Comparison of ENCODE assay signal across 23 mouse cellular contexts in the genomic region with DNA sequence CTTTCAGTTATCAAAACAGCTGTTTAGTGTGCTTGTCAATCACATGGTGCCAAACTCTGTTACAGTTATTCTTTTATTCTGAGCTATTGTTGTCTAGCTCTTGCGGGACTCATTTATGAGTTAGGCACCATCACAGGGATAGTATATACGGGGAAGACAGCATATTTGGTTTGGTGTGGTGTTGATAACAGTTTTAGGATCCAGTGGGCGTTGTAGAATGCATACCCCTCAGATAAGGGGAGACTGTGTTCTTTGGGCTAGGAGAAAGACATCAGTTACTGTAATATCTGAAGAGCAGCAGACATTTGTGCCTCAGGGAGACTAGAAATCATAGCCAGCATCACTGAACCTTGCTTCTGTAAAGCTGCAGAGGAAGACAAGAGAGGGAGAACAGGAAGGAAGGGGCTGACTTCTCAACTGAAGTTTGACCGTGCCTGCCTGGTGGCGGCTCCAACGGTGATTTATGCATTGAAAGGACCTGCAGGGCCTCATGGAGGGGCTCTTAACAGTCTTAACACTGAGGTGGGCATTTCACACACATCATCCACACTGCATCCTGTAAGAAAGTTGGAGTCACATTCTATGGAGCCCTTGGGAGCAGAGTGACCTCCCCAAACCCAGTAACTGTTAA.
DNase-seq lines count a peak whose midpoint lies in the region; ATAC-seq and TF ChIP-seq lines count a peak whose summit lies in the region.
"Had no signal": no experiment of that assay in that cellular context is flagged by ENCODE, and none has a peak within 500 bp of the region (broad histone marks: within the 10 kb centered on the region; RNA-seq: fewer than 3 reads in every experiment).

No protein-coding gene starts in this region.

- H3K9me3 ChIP-seq in liver, embryonic 13.5 days (replicated peaks), result no peaks in the 10 kb centered on the region
- H3K9me3 ChIP-seq in liver, postnatal 0 days (ENCODE audit: low read length), result no peaks in the 10 kb centered on the region
- no peaks in the 10 kb centered on the region for H3K9me3 ChIP-seq in embryonic facial prominence, embryonic 10.5 days
- no peaks in the 10 kb centered on the region for H3K9me3 ChIP-seq in limb, embryonic 10.5 days (replicated peaks)
- H3K9me3 ChIP-seq in midbrain, embryonic 15.5 days, result no peaks in the 10 kb centered on the region
- no peaks in the 10 kb centered on the region for H3K9me3 ChIP-seq in midbrain, embryonic 13.5 days
- H3K9me3 ChIP-seq: embryonic facial prominence, embryonic 15.5 days; forebrain, embryonic 10.5 days; forebrain, embryonic 12.5 days; forebrain, embryonic 15.5 days had no signal

- no peak overlapping the region for H3K9ac ChIP-seq in liver, embryonic 13.5 days
- H3K9ac ChIP-seq in liver, postnatal 0 days (replicated peaks), result no peak overlapping the region
- H3K9ac ChIP-seq in midbrain, embryonic 15.5 days, result no peak overlapping the region
- no peak overlapping the region for H3K9ac ChIP-seq in midbrain, embryonic 13.5 days (replicated peaks)
- H3K9ac ChIP-seq: embryonic facial prominence, embryonic 13.5 days; embryonic facial prominence, embryonic 15.5 days; forebrain, embryonic 12.5 days; forebrain, embryonic 15.5 days; forebrain, postnatal 0 days had no signal

- H3K36me3 ChIP-seq in liver, embryonic 13.5 days, result no peaks in the 10 kb centered on the region
- no peaks in the 10 kb centered on the region for H3K36me3 ChIP-seq in liver, postnatal 0 days (replicated peaks; ENCODE audit: insufficient read depth, low read length)
- H3K36me3 ChIP-seq in embryonic facial prominence, embryonic 10.5 days (replicated peaks), result no peaks in the 10 kb centered on the region
- no peaks in the 10 kb centered on the region for H3K36me3 ChIP-seq in limb, embryonic 10.5 days
- H3K36me3 ChIP-seq in midbrain, embryonic 15.5 days (replicated peaks), result no peaks in the 10 kb centered on the region
- H3K36me3 ChIP-seq in midbrain, embryonic 13.5 days, result no peaks in the 10 kb centered on the region
- H3K36me3 ChIP-seq: embryonic facial prominence, embryonic 13.5 days; embryonic facial prominence, embryonic 15.5 days; forebrain, embryonic 10.5 days; forebrain, embryonic 12.5 days; forebrain, embryonic 15.5 days had no signal

- TF ChIP-seq CTCF in liver, postnatal 0 days (IDR thresholded peaks at IDR 0.05; ENCODE audit: low read depth), result no peak

- H3K27me3 ChIP-seq in liver, embryonic 13.5 days, result no peaks in the 10 kb centered on the region
- H3K27me3 ChIP-seq in liver, postnatal 0 days (ENCODE audit: insufficient read depth, low read length), result no peaks in the 10 kb centered on the region
- H3K27me3 ChIP-seq in embryonic facial prominence, embryonic 10.5 days (replicated peaks; ENCODE audit: low read depth, poor library complexity, severe bottlenecking), result no peaks in the 10 kb centered on the region
- no peaks in the 10 kb centered on the region for H3K27me3 ChIP-seq in limb, embryonic 10.5 days (ENCODE audit: low read depth, poor library complexity, severe bottlenecking)
- no peaks in the 10 kb centered on the region for H3K27me3 ChIP-seq in midbrain, embryonic 15.5 days (replicated peaks)
- no peaks in the 10 kb centered on the region for H3K27me3 ChIP-seq in midbrain, embryonic 13.5 days
- H3K27me3 ChIP-seq: embryonic facial prominence, embryonic 13.5 days; embryonic facial prominence, embryonic 15.5 days; forebrain, embryonic 12.5 days; forebrain, embryonic 15.5 days had no signal

- no peak; the same call in 1 of the 2 replicates for TF ChIP-seq EP300 in liver, postnatal 0 days (IDR thresholded peaks at IDR 0.05; ENCODE audit: low read depth)

- WGBS in liver, embryonic 13.5 days (ENCODE audit: insufficient replicate concordance), result 14% methylated on average over 6 of the region's 6 CpGs
- 21% methylated on average over 6 of the region's 6 CpGs for whole genome bisulfite sequencing in liver, postnatal 0 days (ENCODE audit: insufficient replicate concordance)
- 82% methylated on average over 6 of the region's 6 CpGs for WGBS in embryonic facial prominence, embryonic 10.5 days
- WGBS in limb, embryonic 10.5 days, result 65% methylated on average over 6 of the region's 6 CpGs
- 80% methylated on average over 6 of the region's 6 CpGs for WGBS in midbrain, embryonic 15.5 days
- 79% methylated on average over 6 of the region's 6 CpGs for WGBS in midbrain, embryonic 13.5 days

- DNase-seq in liver, embryonic 13.5 days, result no peak
- DNase-seq in liver, postnatal 0 days, result no peak
- DNase-seq in embryonic facial prominence, embryonic 10.5 days (ENCODE audit: low spot score), result no peak
- no peak for DNase-seq in limb, embryonic 10.5 days (ENCODE audit: low spot score)
- no peak for DNase-seq in heart, adult 8-10 months (ENCODE audit: low spot score)
- DNase-seq: adrenal gland, adult 2 months; adrenal gland, postnatal 10 days; adrenal gland, postnatal 25 days; cerebellum, adult 11 months; cerebellum, adult 8-10 months; cerebellum, adult 9-11 months; cerebellum, postnatal 14 days; cerebellum, postnatal 36 days; forebrain, postnatal 0 days had no signal

- H3K4me3 ChIP-seq in liver, embryonic 13.5 days (replicated peaks), result no peak overlapping the region
- no peak overlapping the region for H3K4me3 ChIP-seq in liver, postnatal 0 days (ENCODE audit: low read depth, low read length)
- H3K4me3 ChIP-seq in embryonic facial prominence, embryonic 10.5 days, result no peak overlapping the region
- no peak overlapping the region for H3K4me3 ChIP-seq in limb, embryonic 10.5 days
- no peak overlapping the region for H3K4me3 ChIP-seq in midbrain, embryonic 15.5 days
- no peak overlapping the region for H3K4me3 ChIP-seq in midbrain, embryonic 13.5 days (replicated peaks)
- H3K4me3 ChIP-seq: embryonic facial prominence, embryonic 13.5 days; embryonic facial prominence, embryonic 15.5 days; erythroblast, embryonic 14.5 days; forebrain, embryonic 10.5 days; forebrain, embryonic 12.5 days; forebrain, embryonic 15.5 days had no signal

- H3K4me1 ChIP-seq in liver, embryonic 13.5 days (replicated peaks), result peaks cover 14% of the 10 kb centered on the region
- H3K4me1 ChIP-seq in liver, postnatal 0 days (ENCODE audit: insufficient read depth), result no peaks in the 10 kb centered on the region
- peaks cover 18% of the 10 kb centered on the region for H3K4me1 ChIP-seq in embryonic facial prominence, embryonic 10.5 days
- H3K4me1 ChIP-seq in limb, embryonic 10.5 days, result peaks cover 25% of the 10 kb centered on the region
- H3K4me1 ChIP-seq in midbrain, embryonic 15.5 days, result peaks cover 5% of the 10 kb centered on the region; the same call in 1 of the 2 replicates
- peaks cover 7% of the 10 kb centered on the region; the same call in 1 of the 2 replicates for H3K4me1 ChIP-seq in midbrain, embryonic 13.5 days (replicated peaks)
- H3K4me1 ChIP-seq: forebrain, embryonic 15.5 days had no signal

- ATAC-seq in liver, embryonic 13.5 days (ENCODE audit: low read depth), result peak; percentile 53
- no peak for ATAC-seq in liver, postnatal 0 days
- ATAC-seq in megakaryocyte-erythroid progenitor cell, adult 5-6 weeks (replicated peaks; ENCODE audit: low FRiP score, low TSS enrichment, poor library complexity, severe bottlenecking), result peak; percentile 71
- ATAC-seq in midbrain, embryonic 15.5 days (replicated peaks), result no peak
- ATAC-seq in midbrain, embryonic 13.5 days, result no peak
- ATAC-seq: forebrain, embryonic 15.5 days; forebrain, postnatal 0 days had no signal

- H3K4me2 ChIP-seq in liver, embryonic 13.5 days, result no peak overlapping the region
- no peak overlapping the region for H3K4me2 ChIP-seq in liver, postnatal 0 days (ENCODE audit: low read depth, low read length)
- no peak overlapping the region for H3K4me2 ChIP-seq in midbrain, embryonic 15.5 days
- H3K4me2 ChIP-seq in midbrain, embryonic 13.5 days (replicated peaks), result no peak overlapping the region
- H3K4me2 ChIP-seq: forebrain, embryonic 12.5 days; forebrain, embryonic 15.5 days had no signal

- H3K27ac ChIP-seq in liver, embryonic 13.5 days, result peak overlapping the region; percentile 29; the same call in 1 of the 2 replicates
- no peak overlapping the region for H3K27ac ChIP-seq in liver, postnatal 0 days (ENCODE audit: low read depth)
- 0 out of 2 replicates have a peak overlapping the region, but pooled peaks have one; percentile 57 for H3K27ac ChIP-seq in embryonic facial prominence, embryonic 10.5 days (replicated peaks)
- H3K27ac ChIP-seq in limb, embryonic 10.5 days, result peak overlapping the region; percentile 53; the same call in 1 of the 2 replicates
- no peak overlapping the region for H3K27ac ChIP-seq in midbrain, embryonic 15.5 days
- no peak overlapping the region for H3K27ac ChIP-seq in midbrain, embryonic 13.5 days
- H3K27ac ChIP-seq: embryonic facial prominence, embryonic 13.5 days; embryonic facial prominence, embryonic 15.5 days; forebrain, embryonic 10.5 days; forebrain, embryonic 12.5 days; forebrain, embryonic 15.5 days had no signal

Comparison
In these comparisons a context has a peak if more than half of its experiments do, and no peak if none do; other contexts are left out.
1. ATAC-seq: peak in liver, embryonic 13.5 days (single experiment) and megakaryocyte-erythroid progenitor cell, adult 5-6 weeks (single experiment); none in liver, postnatal 0 days (single experiment), midbrain, embryonic 15.5 days (single experiment) and midbrain, embryonic 13.5 days (single experiment).
2. H3K27ac ChIP-seq: peak in liver, embryonic 13.5 days (single experiment), embryonic facial prominence, embryonic 10.5 days (single experiment) and limb, embryonic 10.5 days (single experiment); none in liver, postnatal 0 days (single experiment), midbrain, embryonic 15.5 days (single experiment) and midbrain, embryonic 13.5 days (single experiment).